Mouse (Mus musculus) embryonic facial prominence, embryonic 15.5 days (tissue): ENCODE measurements around the gene Zfp575. TPM values are rescaled to one million over a fixed set of nuclear protein-coding genes. Genes with fewer than 3 reads are reported as not detected.

Experiments used
- ATAC-seq: fragments of 200-750 bp; cut with Nextera tagmentation; 2 replicates; pipeline ENCODE4 v1.8.0; 2017; ENCODE audit warnings: low read depth, moderate TSS enrichment; ENCODE audit not compliant: insufficient number of reproducible peaks, low FRiP score, low TSS enrichment
- H3K27ac ChIP-seq: fragments of 300-500 bp; sonication (generic); replicated peaks from 2 replicates; pipeline ENCODE4 v1.5.1; 2015; ENCODE audit warnings: mild to moderate bottlenecking, inconsistent platforms
- H3K27me3 ChIP-seq: fragments of 300-500 bp; sonication (generic); 2 replicates; pipeline ENCODE4 v1.6.1; 2015; ENCODE audit warnings: inconsistent platforms
- H3K36me3 ChIP-seq: fragments of 300-500 bp; sonication (generic); 2 replicates; pipeline ENCODE4 v1.6.1; 2015; ENCODE audit warnings: mild to moderate bottlenecking, inconsistent platforms
- H3K4me1 ChIP-seq: fragments of 300-500 bp; sonication (generic); 2 replicates; pipeline ENCODE4 v1.6.1; 2015; ENCODE audit warnings: inconsistent platforms
- H3K4me2 ChIP-seq: fragments of 300-500 bp; sonication (generic); replicated peaks from 2 replicates; pipeline ENCODE4 v1.6.1; 2015; ENCODE audit warnings: mild to moderate bottlenecking, inconsistent platforms
- H3K4me3 ChIP-seq: fragments of 300-500 bp; sonication (generic); replicated peaks from 2 replicates; pipeline ENCODE4 v1.5.1; 2015; ENCODE audit warnings: mild to moderate bottlenecking, inconsistent platforms
- H3K9ac ChIP-seq: fragments of 300-500 bp; sonication (generic); 2 replicates; pipeline ENCODE4 v1.6.1; 2015; ENCODE audit warnings: inconsistent platforms
- H3K9me3 ChIP-seq: fragments of 300-500 bp; sonication (generic); replicated peaks from 2 replicates; pipeline ENCODE4 v1.6.1; 2016; ENCODE audit warnings: inconsistent platforms
- WGBS: fragments of 180-500 bp; shearing (Covaris S2); methylation state at CpG from one replicate; pipeline ENCODE4 v1.1.7; 2015; 5-methylcytosine and 5-hydroxymethylcytosine counted together
- polyA plus RNA-seq: library from polyadenylated mRNA; unstranded; fragments of >200 nt; fragmentation: Nextera tagmentation; extraction: Ambion mirVana; gene quantifications from 2 replicates; pipeline ENCODE4 v1.2.1, GENCODE M21; 2015

The Zfp575 gene
- polyA plus RNA-seq, 1 experiment from 2014 or later = 7.9 TPM

GRCm38 (mm10) chr7:24600941-24601597, 13.6 kb upstream of the Zfp575 start:
- Histone ChIP-seq H3K9ac (no peak overlapping the region), H3K27ac (no peak overlapping the region), H3K27me3 (no peaks in the 10 kb centered on the region), H3K4me1 (peaks cover 3% of the 10 kb centered on the region; the same call in 1 of the 2 replicates), H3K9me3 (no peaks in the 10 kb centered on the region), H3K36me3 (no peaks in the 10 kb centered on the region), H3K4me3 (no peak overlapping the region; the same call in 1 of the 2 replicates), H3K4me2 (peak overlapping the region; percentile 39)
- 5% methylated on average over 13 of the region's 13 CpGs for WGBS
- ATAC-seq = 0 out of 2 replicates have a peak, but pooled peaks have one; percentile 85

GRCm38 (mm10) chr7:24599211-24600067, 12.0 kb upstream of the Zfp575 start:
- no peaks in the 10 kb centered on the region for H3K36me3 ChIP-seq
- H3K27ac ChIP-seq = no peak overlapping the region
- no peak overlapping the region for H3K9ac ChIP-seq
- WGBS = 70% methylated on average over 15 of the region's 15 CpGs
- no peak for ATAC-seq
- H3K4me1 ChIP-seq = peaks cover 9% of the 10 kb centered on the region
- H3K4me2 ChIP-seq = no peak overlapping the region
- H3K4me3 ChIP-seq = no peak overlapping the region
- 0 out of 2 replicates have a peak, but pooled peaks cover 2% of the 10 kb centered on the region for H3K27me3 ChIP-seq
- H3K9me3 ChIP-seq = no peaks in the 10 kb centered on the region

GRCm38 (mm10) chr7:24598121-24598520, 10.7 kb upstream of the Zfp575 start:
- H3K27me3 ChIP-seq = 0 out of 2 replicates have a peak, but pooled peaks cover 2% of the 10 kb centered on the region
- H3K4me1 ChIP-seq = peaks cover 13% of the 10 kb centered on the region
- H3K4me3 ChIP-seq = no peak overlapping the region
- 75% methylated on average over 4 of the region's 4 CpGs for WGBS
- no peak for ATAC-seq
- H3K9ac ChIP-seq = no peak overlapping the region
- H3K4me2 ChIP-seq = no peak overlapping the region
- H3K27ac ChIP-seq = no peak overlapping the region
- no peaks in the 10 kb centered on the region for H3K36me3 ChIP-seq
- no peaks in the 10 kb centered on the region for H3K9me3 ChIP-seq

GRCm38 (mm10) chr7:24595464-24595863, 8.0 kb upstream of the Zfp575 start:
- no peak overlapping the region for H3K27ac ChIP-seq
- no peak for ATAC-seq
- H3K36me3 ChIP-seq = no peaks in the 10 kb centered on the region
- no peak overlapping the region for H3K4me3 ChIP-seq
- no peaks in the 10 kb centered on the region for H3K9me3 ChIP-seq
- H3K4me1 ChIP-seq = peaks cover 10% of the 10 kb centered on the region
- H3K27me3 ChIP-seq = 0 out of 2 replicates have a peak, but pooled peaks cover 2% of the 10 kb centered on the region
- no peak overlapping the region for H3K9ac ChIP-seq
- no peak overlapping the region for H3K4me2 ChIP-seq
- WGBS = 70% methylated on average over 2 of the region's 2 CpGs

- H3K9ac ChIP-seq = peak overlapping the region; percentile 64
- 0 out of 2 replicates have a peak, but pooled peaks have one; percentile 8 for ATAC-seq
Observed at GRCm38 (mm10) chr7:24594309-24594803, 6.9 kb upstream of the Zfp575 start.

GRCm38 (mm10) chr7:24593621-24594308, 6.3 kb upstream of the Zfp575 start:
- Histone ChIP-seq H3K4me3 (peak overlapping the region; percentile 70), H3K9ac (peak overlapping the region; percentile 64), H3K36me3 (no peaks in the 10 kb centered on the region), H3K27me3 (0 out of 2 replicates have a peak, but pooled peaks cover 2% of the 10 kb centered on the region), H3K4me1 (peaks cover 10% of the 10 kb centered on the region), H3K4me2 (peak overlapping the region; percentile 68), H3K9me3 (no peaks in the 10 kb centered on the region), H3K27ac (no peak overlapping the region)
- 1% methylated on average over 39 of the region's 39 CpGs for WGBS
- peak; percentile 90 for ATAC-seq

More at GRCm38 (mm10) chr7:24594309-24594803, 6.9 kb upstream of the Zfp575 start:
- WGBS = 4% methylated on average over 13 of the region's 13 CpGs
- Histone ChIP-seq H3K4me3 (peak overlapping the region; percentile 70), H3K4me1 (peaks cover 10% of the 10 kb centered on the region), H3K27ac (no peak overlapping the region), H3K4me2 (peak overlapping the region; percentile 68), H3K27me3 (0 out of 2 replicates have a peak, but pooled peaks cover 2% of the 10 kb centered on the region), H3K36me3 (no peaks in the 10 kb centered on the region), H3K9me3 (no peaks in the 10 kb centered on the region)

GRCm38 (mm10) chr7:24592781-24593180, 5.3 kb upstream of the Zfp575 start:
- Histone ChIP-seq H3K27ac (no peak overlapping the region), H3K4me2 (no peak overlapping the region), H3K36me3 (no peaks in the 10 kb centered on the region), H3K4me3 (no peak overlapping the region), H3K9ac (no peak overlapping the region), H3K27me3 (0 out of 2 replicates have a peak, but pooled peaks cover 2% of the 10 kb centered on the region), H3K9me3 (no peaks in the 10 kb centered on the region), H3K4me1 (peaks cover 10% of the 10 kb centered on the region)
- WGBS = 78% methylated on average over 6 of the region's 6 CpGs
- ATAC-seq = no peak

- no peak overlapping the region for H3K4me3 ChIP-seq
- H3K9ac ChIP-seq = no peak overlapping the region
- no peaks in the 10 kb centered on the region for H3K9me3 ChIP-seq
- no peak overlapping the region for H3K27ac ChIP-seq
- H3K36me3 ChIP-seq = no peaks in the 10 kb centered on the region
- H3K4me1 ChIP-seq = peaks cover 17% of the 10 kb centered on the region
- 0 out of 2 replicates have a peak, but pooled peaks cover 2% of the 10 kb centered on the region for H3K27me3 ChIP-seq
- ATAC-seq = no peak
- WGBS = 56% methylated on average over 4 of the region's 4 CpGs
- no peak overlapping the region for H3K4me2 ChIP-seq
Observed at GRCm38 (mm10) chr7:24592163-24592562, 4.7 kb upstream of the Zfp575 start.

GRCm38 (mm10) chr7:24591735-24592134, 4.3 kb upstream of the Zfp575 start:
- WGBS = 59% methylated on average over 5 of the region's 5 CpGs
- H3K9ac ChIP-seq = no peak overlapping the region
- H3K4me3 ChIP-seq = no peak overlapping the region
- peaks cover 21% of the 10 kb centered on the region for H3K4me1 ChIP-seq
- H3K9me3 ChIP-seq = no peaks in the 10 kb centered on the region
- ATAC-seq = no peak
- peaks cover 4% of the 10 kb centered on the region; the same call in 1 of the 2 replicates for H3K27me3 ChIP-seq
- no peaks in the 10 kb centered on the region for H3K36me3 ChIP-seq
- H3K27ac ChIP-seq = no peak overlapping the region
- no peak overlapping the region for H3K4me2 ChIP-seq

- Histone ChIP-seq H3K9ac (no peak overlapping the region), H3K9me3 (no peaks in the 10 kb centered on the region), H3K4me2 (no peak overlapping the region), H3K27me3 (peaks cover 23% of the 10 kb centered on the region), H3K36me3 (no peaks in the 10 kb centered on the region), H3K27ac (no peak overlapping the region), H3K4me1 (peaks cover 10% of the 10 kb centered on the region), H3K4me3 (no peak overlapping the region)
- 82% methylated on average over 13 of the region's 13 CpGs for WGBS
- ATAC-seq = no peak
Observed at GRCm38 (mm10) chr7:24588336-24588735, 895 bp upstream of the Zfp575 start.
